Mouse (Mus musculus) left cerebral cortex, adult 18-20 months (tissue): ENCODE data around the gene Prkaa2. TPM values are rescaled to one million over a fixed set of nuclear protein-coding genes. Genes with fewer than 3 reads are reported as not detected.

Experiments
- DNase-seq, 2 experiments: peaks; one replicate each; pipeline ENCODE4 v3.0.0; 2021 to 2022; ENCODE audit warnings: low spot score in 2 of 2, mixed read lengths in 1 of 2
- total RNA-seq, 2 experiments: library from RNA; stranded (reverse); gene quantifications; 2 replicates each; pipeline ENCODE4 v1.2.3; 2021

The Prkaa2 gene
- total RNA-seq, 2 experiments from 2014 or later: 31.0 to 32.0 TPM

DNA sequence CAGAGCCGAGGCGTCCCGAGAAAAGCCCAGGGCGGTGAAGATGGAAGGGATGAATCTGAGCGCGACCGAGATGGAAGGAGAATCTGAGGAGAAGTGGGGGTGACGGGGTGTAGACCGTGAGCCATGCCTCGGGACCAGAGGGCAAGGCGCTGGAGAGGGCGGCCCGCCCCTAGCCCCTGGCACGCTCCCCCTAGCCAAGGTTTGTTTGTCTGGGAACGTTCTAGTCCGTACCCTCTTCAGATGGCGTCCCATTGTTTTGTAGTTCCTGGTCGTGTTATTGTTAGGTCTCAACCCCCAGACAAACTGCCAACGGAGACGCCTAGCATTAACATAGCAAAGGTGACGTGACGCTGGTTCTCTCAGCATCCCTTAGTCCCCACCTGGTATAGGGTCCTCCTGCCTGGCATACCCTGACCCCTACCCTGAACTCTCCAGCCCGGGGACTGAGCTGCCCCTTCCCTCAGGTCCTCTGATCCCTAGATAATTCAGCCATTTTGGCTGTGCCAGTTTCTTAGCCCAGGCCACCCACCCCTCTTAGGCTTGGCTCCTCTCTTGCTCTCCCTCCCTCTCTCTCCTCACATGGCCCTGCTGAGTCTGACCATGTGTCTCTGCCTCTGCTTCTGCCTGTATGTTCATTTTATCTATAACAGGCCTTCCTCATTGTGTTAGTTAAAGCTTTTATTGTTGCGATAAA, 447 bp upstream of the Prkaa2 start:
- DNase-seq: peak; percentile 41 to 61

- peak in 1 of 2 experiments; percentile 25 for DNase-seq
Observed at GRCm38 (mm10) chr4:105108641-105109198, 970 bp downstream of the Prkaa2 start.

DNA sequence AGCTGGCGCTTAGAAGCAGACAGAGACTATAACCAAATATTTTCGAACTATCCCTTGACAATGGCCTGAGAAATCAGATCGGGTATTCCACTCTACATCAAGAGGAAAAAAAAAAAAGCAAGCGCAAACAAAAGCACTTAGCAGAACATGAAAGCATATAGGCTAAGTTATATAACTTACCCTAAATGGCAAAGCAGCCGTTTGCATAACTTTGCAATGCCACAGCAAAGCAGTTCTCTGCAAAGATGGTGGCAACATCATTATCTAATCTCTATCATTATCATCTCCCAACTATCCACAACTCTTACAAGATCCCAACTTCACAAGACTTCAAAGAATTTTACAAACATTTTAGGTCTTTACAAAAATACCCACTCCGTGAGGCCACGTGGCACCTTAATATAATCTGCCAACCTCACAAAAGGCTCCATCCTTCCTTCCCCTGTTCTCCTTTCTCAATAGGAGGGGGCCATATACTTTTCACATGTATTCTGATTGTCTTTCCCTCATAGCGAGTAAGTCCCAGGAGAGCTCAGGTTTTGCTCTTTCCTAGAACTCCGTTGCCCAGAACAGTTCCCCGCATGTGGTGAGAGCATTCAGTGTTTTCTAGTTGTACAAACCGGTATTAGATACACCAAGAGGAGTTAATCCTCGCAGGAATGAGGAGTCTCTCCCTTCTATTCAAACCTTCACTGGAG, 1.6 kb downstream of the Prkaa2 start:
- DNase-seq: peak in 1 of 2 experiments; percentile 19

- DNase-seq: no peak
Observed at GRCm38 (mm10) chr4:105104099-105104872, 5.4 kb downstream of the Prkaa2 start.

- DNase-seq: no peak
Observed at GRCm38 (mm10) chr4:105101337-105101688, 8.4 kb downstream of the Prkaa2 start.

- peak; percentile 26 to 27 for DNase-seq
Observed at GRCm38 (mm10) chr4:105100508-105101336, 9.0 kb downstream of the Prkaa2 start.

GRCm38 (mm10) chr4:105098660-105099059, 11.0 kb downstream of the Prkaa2 start:
- peak; percentile 24 to 28 for DNase-seq

GRCm38 (mm10) chr4:105098158-105098557, 11.5 kb downstream of the Prkaa2 start:
- peak in 1 of 2 experiments; percentile 23 for DNase-seq

- DNase-seq: peak; percentile 6 to 24
Observed at GRCm38 (mm10) chr4:105095316-105095715, 14.4 kb downstream of the Prkaa2 start.

GRCm38 (mm10) chr4:105093951-105094350, 15.7 kb downstream of the Prkaa2 start:
- no peak for DNase-seq

DNA sequence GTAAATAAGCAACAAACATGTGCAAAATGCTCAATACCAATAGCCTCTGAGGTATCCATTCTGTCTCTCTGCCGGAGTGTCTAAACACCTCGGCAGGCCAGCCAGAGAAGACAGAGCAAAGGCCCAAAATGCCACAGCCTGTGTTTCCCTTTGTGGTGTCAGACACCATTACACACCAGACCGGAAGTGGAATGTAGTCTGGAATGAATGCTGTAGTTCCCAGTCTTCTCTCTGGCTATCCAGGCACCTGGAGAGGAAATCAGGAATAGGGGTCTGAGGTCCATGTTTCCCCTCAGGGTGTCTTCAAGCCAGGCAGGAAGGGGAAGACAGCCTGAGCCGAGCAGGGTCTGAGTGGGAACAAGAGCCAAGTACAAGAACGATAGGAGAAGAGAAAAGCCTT, 19.3 kb downstream of the Prkaa2 start:
- no peak for DNase-seq

GRCm38 (mm10) chr4:105089386-105089785, 20.3 kb downstream of the Prkaa2 start:
- no peak for DNase-seq

DNA sequence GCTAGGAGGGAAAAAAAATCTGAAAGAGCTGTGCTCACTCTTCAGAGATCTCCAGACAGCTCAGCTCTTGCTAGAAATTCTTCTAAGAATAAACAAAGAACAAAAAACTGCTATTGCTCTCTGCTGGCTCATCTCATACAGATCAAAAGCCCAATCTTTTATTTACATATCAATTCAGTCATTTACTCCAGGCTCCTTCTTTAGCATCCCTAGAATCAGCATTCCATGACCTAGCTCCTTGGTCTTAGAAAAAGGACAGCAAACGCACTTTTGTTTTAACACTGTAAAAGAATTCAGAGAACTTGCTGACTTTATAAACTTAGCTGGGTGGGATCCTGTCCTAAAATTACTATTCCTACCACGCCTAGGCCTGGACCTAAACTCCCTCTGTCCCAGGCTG, 21.0 kb downstream of the Prkaa2 start:
- no peak for DNase-seq

DNA sequence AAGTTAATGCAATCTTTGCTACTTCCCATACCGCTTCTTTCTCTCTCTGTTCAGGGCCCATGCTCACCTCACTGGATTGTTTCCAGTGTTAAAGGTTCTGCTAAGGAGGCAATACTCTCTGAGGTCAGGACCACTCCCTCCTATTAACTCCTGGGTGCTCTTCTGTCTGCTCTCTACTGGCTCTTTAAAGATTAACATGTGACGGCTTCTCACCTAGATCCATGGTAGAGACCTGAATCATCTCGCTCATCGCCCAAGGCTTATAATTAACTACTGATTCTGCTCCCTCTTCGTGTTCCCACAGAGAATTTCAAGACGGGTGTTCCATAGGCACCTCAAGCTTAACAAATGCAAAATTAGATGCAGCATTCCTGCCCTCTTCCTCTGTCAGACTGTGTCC, 33.5 kb downstream of the Prkaa2 start:
- DNase-seq: no peak

DNA sequence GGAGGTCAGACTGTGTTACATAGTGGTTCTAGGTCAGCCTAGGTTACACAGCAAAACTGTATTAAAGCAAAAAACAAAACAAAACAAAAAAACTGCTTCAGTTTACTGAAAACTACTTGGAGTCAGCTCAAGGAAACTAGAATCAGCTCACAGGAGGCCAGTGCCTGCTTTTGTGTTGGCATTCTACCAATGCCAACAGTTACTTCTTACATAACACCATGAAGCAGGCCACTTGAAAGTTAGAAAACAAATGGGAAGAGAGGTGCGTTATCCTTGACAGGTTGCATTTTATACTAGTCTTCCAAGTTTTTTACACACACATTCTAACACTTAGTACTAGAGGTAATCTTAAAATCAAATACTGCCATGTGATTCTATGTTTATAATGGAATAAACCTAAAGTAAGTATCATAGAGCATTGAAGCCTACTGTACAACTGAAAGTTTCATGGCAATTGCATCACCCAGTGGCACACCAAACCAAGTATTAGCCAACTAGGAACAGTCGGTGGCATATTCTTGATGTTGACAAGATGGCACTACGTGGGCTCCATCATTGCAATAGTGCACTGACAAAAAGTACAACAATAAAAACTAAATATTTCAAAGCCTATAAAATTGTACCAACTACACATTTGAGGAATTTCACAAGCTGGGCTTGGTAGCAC, 37.8 kb downstream of the Prkaa2 start:
- DNase-seq: no peak

- DNase-seq: peak; percentile 74 to 82
Observed at GRCm38 (mm10) chr4:105070982-105071381, 38.7 kb downstream of the Prkaa2 start.

DNA sequence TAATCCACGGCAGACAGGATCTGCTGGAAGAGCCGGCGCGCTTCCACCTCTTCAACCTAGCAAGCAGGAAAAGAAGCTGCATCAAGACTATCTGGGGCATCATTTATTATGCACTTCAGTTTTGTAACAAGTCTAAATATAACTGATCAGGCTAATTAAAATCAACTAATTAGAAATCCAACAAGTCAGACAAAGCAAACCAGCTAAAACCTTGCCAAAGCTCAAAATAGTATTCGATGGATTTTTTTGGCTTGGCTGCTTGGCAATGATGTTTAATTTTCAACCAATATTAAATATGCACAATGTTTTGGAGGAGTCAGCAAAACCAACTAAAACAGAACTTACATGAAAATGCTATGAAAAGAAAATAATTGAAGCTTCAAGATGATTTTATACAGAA, 58.4 kb downstream of the Prkaa2 start:
- no peak for DNase-seq

DNA sequence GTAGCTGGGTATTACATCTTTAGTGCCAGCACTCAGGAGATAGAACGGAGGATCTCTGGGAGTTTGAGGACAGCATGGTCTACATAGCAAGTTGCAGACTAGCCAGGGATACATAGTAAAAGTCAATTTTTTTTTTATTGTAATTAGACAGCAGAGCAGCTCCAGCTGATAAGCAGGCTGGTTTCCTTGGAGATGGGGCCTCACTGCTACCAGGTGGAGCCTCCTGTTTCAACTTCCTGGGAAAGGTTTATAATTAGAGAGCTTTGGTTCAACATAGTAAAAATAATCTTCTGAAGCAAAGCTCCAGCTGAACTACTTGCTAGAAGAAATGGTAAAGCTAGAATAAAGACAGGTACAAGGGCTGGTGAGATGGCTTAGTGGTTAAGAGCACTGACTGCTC, 59.6 kb downstream of the Prkaa2 start:
- DNase-seq: no peak

GRCm38 (mm10) chr4:105034259-105034658, 75.4 kb downstream of the Prkaa2 start:
- DNase-seq: no peak

DNA sequence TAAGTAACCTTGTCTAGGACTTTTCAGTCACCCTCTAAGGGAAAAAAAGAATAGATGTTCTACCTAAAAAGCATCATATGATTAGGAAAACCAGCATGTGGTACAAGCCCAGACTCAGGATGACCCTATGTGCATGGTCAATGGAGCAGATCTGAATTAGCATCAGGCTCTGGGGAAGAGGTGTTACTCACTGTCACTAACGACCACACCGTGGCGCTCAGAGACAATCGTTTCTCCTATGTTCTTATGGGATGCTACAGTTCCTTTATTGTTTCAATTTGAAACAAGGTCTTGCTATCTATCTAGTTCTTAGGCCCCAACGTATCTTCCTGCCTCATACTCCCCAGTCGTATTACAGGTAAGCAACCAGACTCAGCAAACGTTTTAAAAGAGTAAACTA, 76.5 kb downstream of the Prkaa2 start:
- no peak for DNase-seq
